Comparison of ENCODE assay signal across 12 mouse cellular contexts in the genomic region with DNA sequence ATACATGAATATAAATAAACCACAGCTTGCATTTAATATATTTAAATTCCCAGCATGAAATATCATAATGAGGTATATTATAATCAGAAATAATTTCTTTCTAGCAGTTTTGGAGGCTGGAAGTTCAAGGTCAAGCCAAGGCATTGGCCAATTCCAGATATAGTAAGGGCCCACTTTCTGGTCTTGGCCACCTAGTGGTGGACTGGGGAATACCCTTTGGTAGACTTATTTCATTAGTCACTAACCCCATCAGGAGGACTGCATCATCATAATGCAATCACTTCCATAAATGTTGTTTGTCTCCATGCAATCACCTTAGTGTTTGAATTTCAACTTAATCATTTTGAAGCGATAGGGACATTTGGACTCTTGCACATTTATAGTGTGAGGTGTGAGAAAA.
DNase-seq lines count a peak whose midpoint lies in the region; ATAC-seq and TF ChIP-seq lines count a peak whose summit lies in the region.
"Had no signal": no experiment of that assay in that cellular context is flagged by ENCODE, and none has a peak within 500 bp of the region (broad histone marks: within the 10 kb centered on the region; RNA-seq: fewer than 3 reads in every experiment).

No protein-coding gene starts in this region.

- no peaks in the 10 kb centered on the region for H3K36me3 ChIP-seq in hindbrain, postnatal 0 days (ENCODE audit: insufficient read depth, low read length)
- H3K36me3 ChIP-seq in hindbrain, embryonic 10.5 days, result no peaks in the 10 kb centered on the region
- no peaks in the 10 kb centered on the region for H3K36me3 ChIP-seq in liver, embryonic 14.5 days (replicated peaks; ENCODE audit: control insufficient read depth, insufficient read depth, low read depth)
- H3K36me3 ChIP-seq: embryonic facial prominence, embryonic 15.5 days; hindbrain, embryonic 12.5 days had no signal

- TF ChIP-seq CTCF in hindbrain, postnatal 0 days (IDR thresholded peaks at IDR 0.05; ENCODE audit: low read depth), result peak; percentile 48
- peak; percentile 65 for TF ChIP-seq CTCF in liver, embryonic 14.5 days (IDR thresholded peaks at IDR 0.05; ENCODE audit: low read depth)

- H3K27me3 ChIP-seq in hindbrain, postnatal 0 days (ENCODE audit: insufficient read depth, low read length), result no peaks in the 10 kb centered on the region
- H3K27me3 ChIP-seq in hindbrain, embryonic 10.5 days (ENCODE audit: insufficient read depth, poor library complexity, severe bottlenecking), result no peaks in the 10 kb centered on the region
- H3K27me3 ChIP-seq in liver, embryonic 14.5 days (ENCODE audit: control insufficient read depth, insufficient read depth, low read length), result no peaks in the 10 kb centered on the region
- H3K27me3 ChIP-seq: embryonic facial prominence, embryonic 15.5 days; hindbrain, embryonic 12.5 days; megakaryocyte, embryonic 14.5 days had no signal

- H3K9me3 ChIP-seq in hindbrain, postnatal 0 days (ENCODE audit: low read length), result no peaks in the 10 kb centered on the region
- no peaks in the 10 kb centered on the region for H3K9me3 ChIP-seq in hindbrain, embryonic 10.5 days
- H3K9me3 ChIP-seq in liver, embryonic 14.5 days (ENCODE audit: control insufficient read depth, low read length), result no peaks in the 10 kb centered on the region
- H3K9me3 ChIP-seq: embryonic facial prominence, embryonic 15.5 days; hindbrain, embryonic 12.5 days; megakaryocyte, embryonic 14.5 days had no signal

- 85% methylated on average over 1 of the region's 1 CpGs for WGBS in hindbrain, postnatal 0 days
- 79% methylated on average over 1 of the region's 1 CpGs for WGBS in hindbrain, embryonic 10.5 days
- WGBS in liver, embryonic 14.5 days (ENCODE audit: insufficient replicate concordance), result 46% methylated on average over 1 of the region's 1 CpGs

- H3K9ac ChIP-seq in hindbrain, postnatal 0 days (replicated peaks; ENCODE audit: low read length), result no peak overlapping the region
- no peak overlapping the region for H3K9ac ChIP-seq in liver, embryonic 14.5 days (replicated peaks)
- H3K9ac ChIP-seq: embryonic facial prominence, embryonic 15.5 days; hindbrain, embryonic 12.5 days had no signal

- H3K27ac ChIP-seq in hindbrain, postnatal 0 days, result no peak overlapping the region
- no peak overlapping the region for H3K27ac ChIP-seq in hindbrain, embryonic 10.5 days
- no peak overlapping the region for H3K27ac ChIP-seq in liver, embryonic 14.5 days
- H3K27ac ChIP-seq: embryonic facial prominence, embryonic 15.5 days; hindbrain, embryonic 12.5 days had no signal

- no peaks in the 10 kb centered on the region for H3K4me1 ChIP-seq in hindbrain, postnatal 0 days (ENCODE audit: insufficient read depth, low read length)
- H3K4me1 ChIP-seq in hindbrain, embryonic 10.5 days (replicated peaks), result no peaks in the 10 kb centered on the region
- H3K4me1 ChIP-seq in liver, embryonic 14.5 days (replicated peaks; ENCODE audit: control insufficient read depth in 2 of 2, insufficient read depth in 2 of 2, low read length in 1 of 2), result no peaks in the 10 kb centered on the region
- H3K4me1 ChIP-seq: embryonic facial prominence, embryonic 15.5 days; hindbrain, embryonic 12.5 days; megakaryocyte, embryonic 14.5 days had no signal

- H3K4me2 ChIP-seq in hindbrain, postnatal 0 days (ENCODE audit: low read depth, low read length), result no peak overlapping the region
- H3K4me2 ChIP-seq in liver, embryonic 14.5 days (ENCODE audit: low read depth), result no peak overlapping the region
- H3K4me2 ChIP-seq: embryonic facial prominence, embryonic 15.5 days; hindbrain, embryonic 12.5 days had no signal

- no peak for TF ChIP-seq EP300 in liver, embryonic 14.5 days (IDR thresholded peaks at IDR 0.05; ENCODE audit: low read depth)

- DNase-seq in hindbrain, postnatal 0 days (ENCODE audit: low spot score), result no peak
- no peak for DNase-seq in hindbrain, embryonic 10.5 days (ENCODE audit: low spot score)
- DNase-seq in 416B (ENCODE audit: low read depth), result peak; percentile 59
- peak; percentile 33 for DNase-seq in NIH3T3 (ENCODE audit: low read depth)
- peak in 1 of 3 experiments; percentile 3 for DNase-seq in liver, embryonic 14.5 days (ENCODE audit: low read depth in 3 of 3, low spot score in 3 of 3)
- no peak for DNase-seq in urinary bladder, postnatal 25 days (ENCODE audit: low spot score)
- no peak for DNase-seq in cerebellum, adult 11-12 months
- no peak for DNase-seq in MN1 (ENCODE audit: low spot score)
- DNase-seq: right cerebral cortex, postnatal 25 days had no signal

- H3K4me3 ChIP-seq in hindbrain, postnatal 0 days (ENCODE audit: low read length), result no peak overlapping the region
- no peak overlapping the region for H3K4me3 ChIP-seq in hindbrain, embryonic 10.5 days
- no peak overlapping the region for H3K4me3 ChIP-seq in liver, embryonic 14.5 days (ENCODE audit: insufficient read depth in 1 of 2, low read depth in 2 of 2, low read length in 2 of 2)
- H3K4me3 ChIP-seq: embryonic facial prominence, embryonic 15.5 days; hindbrain, embryonic 12.5 days; megakaryocyte, embryonic 14.5 days had no signal

- no peak for ATAC-seq in hindbrain, postnatal 0 days
- no peak for ATAC-seq in liver, embryonic 14.5 days (ENCODE audit: insufficient read depth)

Comparison
In these comparisons a context has a peak if more than half of its experiments do, and no peak if none do; other contexts are left out.
1. DNase-seq: peak in 416B (single experiment) and NIH3T3 (single experiment); none in hindbrain, postnatal 0 days (single experiment), hindbrain, embryonic 10.5 days (single experiment), urinary bladder, postnatal 25 days (single experiment), cerebellum, adult 11-12 months (single experiment) and MN1 (single experiment).